Mouse (Mus musculus): ENCODE data around the gene Otud1.

Gene Otud1

DNA sequence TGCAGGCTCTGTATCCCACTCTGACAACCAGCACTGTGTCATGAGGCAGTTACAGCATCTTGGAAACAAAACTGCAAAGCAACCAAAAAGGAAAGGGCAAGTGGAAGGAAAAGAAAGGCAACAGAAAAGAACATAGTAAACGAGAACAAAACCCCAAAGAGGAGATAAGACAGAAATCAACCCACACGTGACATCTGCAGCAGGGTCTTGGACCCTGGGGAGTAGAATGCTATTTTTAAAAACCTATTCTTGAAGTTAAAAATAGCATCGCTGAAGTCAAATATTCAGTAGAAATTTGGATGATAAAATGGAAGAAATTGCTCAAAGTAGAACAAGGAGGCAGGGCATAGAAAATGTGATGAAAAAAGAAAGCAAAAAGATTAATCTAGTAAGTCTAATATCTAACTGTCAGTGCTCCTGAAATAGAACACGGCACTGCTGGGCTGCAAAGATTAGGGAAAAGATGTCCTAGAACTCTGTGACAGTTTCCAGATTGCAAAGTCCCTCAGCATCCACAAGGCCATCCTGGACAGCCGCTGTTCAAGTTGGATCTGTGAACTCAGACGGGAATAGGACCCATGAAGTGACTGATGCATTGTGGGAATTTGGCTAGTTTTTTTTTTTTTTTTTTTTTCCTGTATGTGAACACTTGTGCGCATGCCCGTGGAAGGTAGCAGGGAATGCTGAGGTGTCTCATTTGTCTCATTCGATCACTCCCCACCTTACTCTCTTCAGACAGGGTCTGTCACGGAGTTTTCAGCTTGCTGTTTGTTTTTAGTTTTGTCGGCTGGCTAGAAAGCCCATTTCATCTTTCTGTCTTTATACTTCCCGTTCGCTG, 13.5 kb downstream of the Otud1 start:
- DNase-seq (ENCODE audit: low spot score), result no peak

DNA sequence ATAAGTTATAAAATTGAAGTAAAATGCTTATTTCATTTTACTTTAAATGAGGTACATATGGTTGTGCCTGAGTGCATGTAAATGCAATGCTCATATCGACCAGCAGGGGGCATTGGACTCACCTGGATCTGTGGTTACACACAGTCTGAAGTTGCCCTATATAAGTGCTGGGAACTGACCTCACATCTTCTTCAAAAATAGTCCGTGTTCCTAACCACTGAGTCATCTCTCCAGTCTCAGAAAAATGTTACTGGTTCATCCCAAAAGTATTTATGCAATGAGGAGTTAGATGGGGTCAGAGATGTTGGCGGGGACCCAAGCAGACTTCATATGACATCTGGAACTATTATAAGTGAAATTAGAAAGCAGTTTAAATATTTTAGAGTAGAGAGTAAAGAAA, 25.4 kb downstream of the Otud1 start:
- no peak for DNase-seq (ENCODE audit: low spot score)

GRCm38 (mm10) chr2:19685489-19686147, 28.1 kb downstream of the Otud1 start:
- no peak for DNase-seq (ENCODE audit: low spot score)

DNA sequence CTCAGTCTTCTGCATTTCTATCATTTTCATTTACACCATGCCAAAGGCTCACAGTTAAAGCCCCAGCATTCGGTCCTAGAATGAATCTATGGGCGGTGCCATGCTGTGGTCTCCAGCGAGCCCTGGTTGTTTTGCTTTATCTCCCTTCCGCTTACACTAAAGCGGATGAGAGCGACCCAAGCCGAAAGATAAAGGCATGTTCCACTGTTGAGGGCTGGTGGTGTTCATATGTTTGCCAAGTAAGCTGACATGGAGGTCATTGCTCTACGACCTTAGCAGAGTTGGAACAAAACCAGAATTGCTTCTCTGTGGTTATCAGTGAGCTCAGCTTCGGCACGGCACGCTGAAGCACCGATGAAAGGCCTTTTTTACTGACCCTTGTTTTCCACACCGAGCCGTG, 32.5 kb downstream of the Otud1 start:
- no peak for DNase-seq (ENCODE audit: low spot score)

DNA sequence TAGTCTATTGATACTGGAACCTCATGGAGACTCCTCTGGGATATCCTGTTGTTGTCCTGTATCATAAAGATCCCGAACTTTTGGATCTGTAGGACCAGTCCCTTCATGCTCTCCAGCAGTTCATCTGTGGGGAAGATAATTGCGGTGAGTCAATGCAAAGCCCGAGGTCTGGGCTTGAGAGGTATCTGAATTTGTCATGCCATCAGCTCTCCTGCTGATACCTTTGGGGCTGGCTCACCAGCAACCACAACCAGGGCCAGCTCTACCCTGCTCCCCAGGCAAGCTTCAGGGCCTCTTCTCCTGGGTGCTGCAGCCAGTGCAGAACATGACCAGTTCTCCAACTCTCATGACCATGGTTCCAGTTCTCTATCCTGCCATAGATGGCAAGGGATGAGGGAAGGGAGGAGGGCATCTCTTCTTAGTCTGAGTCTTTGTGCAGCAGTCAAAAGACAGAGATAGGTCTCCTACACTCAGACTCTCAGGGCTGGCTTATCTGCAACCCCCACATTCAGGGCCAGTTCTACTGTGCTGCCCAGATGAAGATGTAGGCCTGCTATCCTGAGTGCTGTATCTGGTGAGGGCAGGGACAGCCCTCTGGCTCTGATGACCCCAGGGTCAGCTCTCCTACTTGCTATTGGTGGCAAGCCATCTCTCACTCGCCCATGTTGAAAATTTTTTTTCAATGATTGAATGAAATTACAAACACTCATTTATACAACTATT, 42.2 kb downstream of the Otud1 start:
- no peak for DNase-seq (ENCODE audit: low spot score)

GRCm38 (mm10) chr2:19701386-19701785, 43.8 kb downstream of the Otud1 start:
- no peak for DNase-seq (ENCODE audit: low spot score)

GRCm38 (mm10) chr2:19703020-19703613, 45.6 kb downstream of the Otud1 start:
- no peak for DNase-seq (ENCODE audit: low spot score)

GRCm38 (mm10) chr2:19703670-19704069, 46.1 kb downstream of the Otud1 start:
- DNase-seq (ENCODE audit: low spot score), result no peak

GRCm38 (mm10) chr2:19704272-19704671, 46.7 kb downstream of the Otud1 start:
- no peak for DNase-seq (ENCODE audit: low spot score)

GRCm38 (mm10) chr2:19706886-19707285, 49.3 kb downstream of the Otud1 start:
- no peak for DNase-seq (ENCODE audit: low spot score)

All from yolk sac, embryonic 10.5 days (tissue).